Mouse (Mus musculus) neural tube, embryonic 10.5 days (tissue): ENCODE measurements around the gene Hist1h2ai.

ENCODE experiments used
- DNase-seq: peaks from one replicate; pipeline ENCODE4 v3.0.0-alpha.2; 2017; ENCODE audit warnings: low spot score; ENCODE audit errors: extremely low spot score

Gene Hist1h2ai

DNA sequence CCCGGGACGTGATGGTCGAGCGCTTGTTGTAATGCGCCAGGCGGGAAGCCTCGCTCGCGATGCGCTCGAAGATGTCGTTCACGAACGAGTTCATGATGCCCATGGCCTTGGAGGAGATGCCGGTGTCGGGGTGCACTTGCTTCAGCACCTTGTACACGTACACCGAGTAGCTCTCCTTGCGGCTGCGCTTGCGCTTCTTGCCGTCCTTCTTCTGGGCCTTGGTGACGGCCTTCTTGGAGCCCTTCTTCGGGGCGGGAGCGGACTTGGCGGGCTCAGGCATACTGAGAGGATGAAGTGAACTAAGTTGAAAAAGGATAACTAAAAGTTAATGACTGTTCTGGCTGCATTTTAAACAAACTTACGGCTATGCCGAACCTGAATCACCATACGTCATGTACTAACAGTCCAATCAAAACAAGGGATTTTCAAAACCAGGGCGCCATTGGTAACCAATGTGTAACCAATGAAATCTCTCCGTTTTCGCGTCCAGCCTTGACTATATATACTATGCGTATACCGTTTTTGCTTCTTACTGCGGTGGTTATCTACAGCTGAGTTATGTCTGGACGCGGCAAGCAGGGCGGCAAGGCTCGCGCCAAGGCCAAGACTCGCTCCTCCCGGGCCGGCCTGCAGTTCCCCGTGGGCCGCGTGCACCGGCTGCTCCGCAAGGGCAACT is at the start of gene Hist1h2ai, which contains the start of gene Hist1h2bl:
Gene Hist1h2ai (plus strand): TSS at position 559 of the 676 bp plus-strand sequence.
Gene Hist1h2bl (minus strand): TSS at position 280 of the 676 bp plus-strand sequence.
- peak; percentile 76 for DNase-seq

GRCm38 (mm10) chr13:21677305-21677704 is 38.9 kb upstream of the Hist1h2ai start, which contains the start of gene Olfr1360:
TSS of gene Olfr1360 (minus strand) at chr13:21677405.
- DNase-seq: no peak

DNA sequence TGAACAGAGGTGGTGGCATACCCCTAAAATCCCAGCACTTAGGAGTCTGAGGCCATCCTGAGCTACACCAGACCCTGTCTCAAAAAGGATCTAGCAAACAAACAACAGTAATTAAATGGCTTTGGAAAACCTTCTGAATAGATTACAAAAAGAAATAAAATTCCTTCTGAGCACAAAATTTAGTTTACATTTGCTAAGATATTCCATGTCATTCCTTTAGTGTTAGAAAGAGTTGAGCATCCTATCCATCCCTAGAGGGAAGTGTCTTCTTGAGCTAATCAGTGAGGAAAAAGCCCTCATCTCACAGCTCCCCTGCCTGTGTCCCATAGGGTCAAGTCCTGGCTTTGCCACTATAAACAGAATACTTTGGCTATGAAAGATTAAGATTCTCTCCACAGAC is 18.4 kb upstream of the Hist1h2ai start, which contains the start of gene Olfr1359:
Gene Olfr1359 (plus strand): TSS at position 301 of the 400 bp plus-strand sequence.
- no peak for DNase-seq

DNA sequence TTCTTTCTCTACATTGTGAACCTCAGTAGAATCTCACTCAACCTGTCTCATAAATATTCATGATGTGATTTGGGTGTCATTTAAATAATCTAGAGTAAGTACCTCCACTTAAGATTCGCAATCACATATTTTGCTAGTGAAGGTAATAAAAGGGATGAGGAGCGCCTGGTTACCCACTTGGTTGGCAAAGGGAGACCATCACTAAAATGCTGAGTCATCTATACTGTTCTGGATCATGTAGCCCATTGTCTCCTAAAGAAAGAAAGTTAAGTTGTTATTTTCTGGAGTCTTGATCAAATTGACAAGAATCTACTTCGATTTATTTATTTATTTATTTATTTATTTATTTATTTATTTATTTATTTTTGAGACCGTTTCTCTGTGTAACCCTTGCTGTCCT is 9.6 kb upstream of the Hist1h2ai start:
- no peak for DNase-seq

DNA sequence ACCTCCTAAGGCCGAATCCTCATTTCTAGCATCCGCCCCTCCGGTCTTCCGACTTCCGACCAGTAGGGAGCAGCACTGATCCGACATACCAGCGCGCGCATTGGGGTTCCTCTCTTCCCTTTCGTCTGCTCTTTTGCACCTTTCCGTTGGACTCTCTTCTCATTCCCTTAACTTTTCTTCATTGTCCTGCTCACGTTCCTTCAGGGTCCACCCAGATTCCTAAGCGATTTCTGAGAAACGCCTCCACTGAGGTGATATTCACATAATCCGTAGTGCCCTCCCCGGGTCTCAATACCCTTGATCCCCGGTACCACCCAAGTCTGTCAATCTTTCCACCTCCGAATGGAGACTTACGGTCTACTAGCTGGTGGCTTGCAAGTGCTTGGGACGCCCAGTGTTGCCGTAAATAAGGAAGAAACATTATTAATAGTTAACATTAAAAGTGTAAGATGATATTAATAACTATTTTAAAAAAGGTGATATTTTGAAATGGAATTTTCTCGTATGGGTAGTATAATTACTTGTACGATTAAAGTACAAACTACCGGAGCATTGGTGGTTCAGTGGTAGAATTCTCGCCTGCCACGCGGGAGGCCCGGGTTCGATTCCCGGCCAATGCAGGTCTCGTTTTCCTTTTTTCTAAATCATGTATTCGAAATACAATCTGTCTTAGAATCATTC is 6.1 kb upstream of the Hist1h2ai start:
- DNase-seq: peak; percentile 87

DNA sequence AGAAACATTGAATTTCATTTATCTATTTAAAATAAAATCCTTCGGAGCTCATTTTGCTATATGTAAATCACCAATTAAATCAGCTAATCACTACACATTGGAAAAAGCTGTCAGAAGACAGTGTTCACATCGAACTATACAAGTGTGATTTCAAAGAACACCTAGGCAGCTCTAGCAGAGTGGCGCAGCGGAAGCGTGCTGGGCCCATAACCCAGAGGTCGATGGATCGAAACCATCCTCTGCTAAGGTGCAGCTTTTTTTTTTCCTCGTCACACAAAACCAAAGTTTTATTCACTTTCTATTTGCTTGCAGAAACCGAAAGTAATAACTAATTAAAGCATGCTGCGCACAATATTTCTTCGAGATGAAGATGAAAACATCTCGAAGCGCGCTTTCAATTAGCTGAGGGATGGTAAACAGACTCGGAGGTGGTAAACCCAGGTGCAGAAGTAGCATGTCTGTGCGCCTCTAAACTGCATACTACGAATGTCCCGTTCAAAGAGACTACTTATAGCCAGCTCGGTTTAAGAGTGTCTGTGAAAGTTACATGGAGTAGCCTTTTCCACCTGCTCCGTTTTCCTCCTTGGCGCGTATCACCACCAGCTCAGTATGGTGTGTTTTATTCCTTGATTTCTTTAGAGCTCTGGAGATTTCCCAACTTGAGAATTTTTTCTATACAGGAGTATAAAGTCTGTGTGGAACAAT is 5.2 kb upstream of the Hist1h2ai start:
- peak; percentile 75 for DNase-seq

DNA sequence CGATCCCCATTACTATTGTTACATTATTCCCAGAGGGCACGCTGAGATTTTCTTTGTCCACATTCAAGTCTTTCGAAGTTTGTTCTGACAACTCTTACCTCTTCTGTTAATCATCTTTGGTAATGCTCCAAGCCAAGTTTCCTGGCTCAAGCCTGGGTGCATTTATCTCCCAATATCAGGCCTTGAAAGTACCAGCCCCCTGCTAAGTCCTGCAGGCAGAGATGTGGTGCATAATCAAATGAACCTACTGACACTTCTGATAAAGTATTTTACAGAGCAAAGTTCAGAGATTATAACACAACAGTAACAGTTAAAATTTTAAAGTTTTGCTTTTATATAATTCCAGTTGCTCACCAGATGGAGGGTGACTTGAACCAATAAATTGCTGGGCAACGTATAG is 4.5 kb upstream of the Hist1h2ai start:
- no peak for DNase-seq

GRCm38 (mm10) chr13:21714725-21715124 is 1.5 kb upstream of the Hist1h2ai start:
- peak; percentile 52 for DNase-seq

GRCm38 (mm10) chr13:21715131-21715863 is 925 bp upstream of the Hist1h2ai start:
- DNase-seq: peak; percentile 53

DNA sequence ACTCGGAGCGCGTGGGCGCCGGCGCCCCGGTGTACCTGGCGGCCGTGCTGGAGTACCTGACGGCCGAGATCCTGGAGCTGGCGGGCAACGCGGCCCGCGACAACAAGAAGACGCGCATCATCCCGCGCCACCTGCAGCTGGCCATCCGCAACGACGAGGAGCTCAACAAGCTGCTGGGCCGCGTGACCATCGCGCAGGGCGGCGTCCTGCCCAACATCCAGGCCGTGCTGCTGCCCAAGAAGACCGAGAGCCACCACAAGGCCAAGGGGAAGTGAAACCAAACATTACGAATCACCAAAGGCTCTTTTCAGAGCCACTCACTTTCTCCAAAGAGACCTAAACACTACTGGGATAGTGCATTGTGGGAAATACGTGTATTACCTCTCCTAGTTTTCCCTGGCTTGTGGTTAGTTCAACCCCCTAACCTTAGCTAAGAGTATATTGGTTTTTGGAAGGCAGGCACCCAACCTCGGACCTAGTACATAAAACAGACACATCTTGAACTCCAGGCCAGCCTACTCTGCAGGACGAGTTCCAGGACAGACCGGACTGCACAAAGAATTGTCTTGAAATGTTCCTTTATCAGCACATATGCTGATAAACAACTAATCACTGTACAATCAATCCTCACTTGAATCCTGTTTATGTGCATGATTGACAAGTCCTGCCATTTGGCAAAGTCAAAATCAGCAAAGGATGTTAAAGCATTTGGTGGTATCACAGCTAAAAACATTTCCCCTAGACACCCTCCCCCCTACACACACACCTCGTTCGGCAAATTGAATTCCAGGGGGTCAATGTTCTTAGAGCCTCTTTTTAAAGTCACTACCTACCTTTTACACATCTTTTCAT is 544 bp downstream of the Hist1h2ai start:
- DNase-seq: peak; percentile 63

DNA sequence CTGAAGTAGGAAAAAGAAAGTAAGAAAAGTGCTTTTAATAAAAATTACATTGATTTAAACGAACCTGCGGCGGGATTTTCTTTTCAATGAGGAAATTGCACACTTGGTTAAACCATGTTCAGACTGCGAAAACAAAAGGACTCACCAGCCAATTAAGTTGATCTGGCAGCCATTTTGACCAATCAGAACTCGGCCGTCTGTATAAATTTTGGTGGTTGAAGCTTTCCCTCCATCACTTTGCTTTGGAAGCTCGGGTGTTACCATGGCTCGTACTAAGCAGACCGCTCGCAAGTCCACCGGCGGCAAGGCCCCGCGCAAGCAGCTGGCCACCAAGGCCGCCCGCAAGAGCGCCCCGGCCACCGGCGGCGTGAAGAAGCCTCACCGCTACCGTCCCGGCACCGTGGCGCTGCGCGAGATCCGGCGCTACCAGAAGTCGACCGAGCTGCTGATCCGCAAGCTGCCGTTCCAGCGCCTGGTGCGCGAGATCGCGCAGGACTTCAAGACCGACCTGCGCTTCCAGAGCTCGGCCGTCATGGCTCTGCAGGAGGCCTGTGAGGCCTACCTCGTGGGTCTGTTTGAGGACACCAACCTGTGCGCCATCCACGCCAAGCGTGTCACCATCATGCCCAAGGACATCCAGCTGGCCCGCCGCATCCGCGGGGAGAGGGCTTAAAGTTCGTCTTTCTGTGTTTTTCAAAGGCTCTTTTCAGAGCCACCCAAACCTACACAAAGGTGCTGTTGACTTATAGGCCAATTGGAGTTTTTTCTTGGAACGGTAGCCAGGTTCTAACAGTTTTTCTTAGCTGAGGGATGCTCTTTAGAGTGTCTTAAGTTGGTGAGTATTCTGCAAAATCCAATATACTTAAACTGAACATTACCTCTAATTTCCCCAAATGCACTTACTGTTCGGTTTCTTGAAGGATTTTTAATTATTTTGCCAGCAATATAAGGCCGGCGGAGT is 1.5 kb downstream of the Hist1h2ai start, which contains the start of gene Hist1h3h:
Gene Hist1h3h (plus strand): TSS at position 263 of the 961 bp plus-strand sequence.
- DNase-seq: peak; percentile 85

GRCm38 (mm10) chr13:21718381-21719080 is 2.3 kb downstream of the Hist1h2ai start:
- DNase-seq: peak; percentile 45

DNA sequence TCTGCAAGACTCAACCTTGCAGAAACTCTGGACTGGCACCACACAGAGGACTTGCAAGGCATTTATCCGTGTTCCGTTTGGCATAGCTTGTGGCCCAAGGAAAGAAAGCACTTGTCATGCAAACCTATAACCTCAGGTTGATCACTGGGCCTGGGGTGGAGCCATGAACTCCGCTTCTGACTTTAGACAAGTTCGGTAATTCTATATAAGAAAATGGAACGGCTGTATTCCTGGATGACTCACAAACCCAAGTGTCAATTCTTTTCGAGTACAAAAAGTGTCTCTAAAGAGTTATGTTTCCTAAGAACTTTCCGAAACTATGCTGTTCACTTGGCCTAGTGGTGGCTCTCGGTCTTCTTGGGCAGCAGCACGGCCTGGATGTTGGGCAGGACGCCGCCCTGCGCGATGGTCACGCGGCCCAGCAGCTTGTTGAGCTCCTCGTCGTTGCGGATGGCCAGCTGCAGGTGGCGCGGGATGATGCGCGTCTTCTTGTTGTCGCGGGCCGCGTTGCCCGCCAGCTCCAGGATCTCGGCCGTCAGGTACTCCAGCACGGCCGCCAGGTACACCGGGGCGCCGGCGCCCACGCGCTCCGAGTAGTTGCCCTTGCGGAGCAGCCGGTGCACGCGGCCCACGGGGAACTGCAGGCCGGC is 5.0 kb downstream of the Hist1h2ai start:
- DNase-seq: peak; percentile 37

DNA sequence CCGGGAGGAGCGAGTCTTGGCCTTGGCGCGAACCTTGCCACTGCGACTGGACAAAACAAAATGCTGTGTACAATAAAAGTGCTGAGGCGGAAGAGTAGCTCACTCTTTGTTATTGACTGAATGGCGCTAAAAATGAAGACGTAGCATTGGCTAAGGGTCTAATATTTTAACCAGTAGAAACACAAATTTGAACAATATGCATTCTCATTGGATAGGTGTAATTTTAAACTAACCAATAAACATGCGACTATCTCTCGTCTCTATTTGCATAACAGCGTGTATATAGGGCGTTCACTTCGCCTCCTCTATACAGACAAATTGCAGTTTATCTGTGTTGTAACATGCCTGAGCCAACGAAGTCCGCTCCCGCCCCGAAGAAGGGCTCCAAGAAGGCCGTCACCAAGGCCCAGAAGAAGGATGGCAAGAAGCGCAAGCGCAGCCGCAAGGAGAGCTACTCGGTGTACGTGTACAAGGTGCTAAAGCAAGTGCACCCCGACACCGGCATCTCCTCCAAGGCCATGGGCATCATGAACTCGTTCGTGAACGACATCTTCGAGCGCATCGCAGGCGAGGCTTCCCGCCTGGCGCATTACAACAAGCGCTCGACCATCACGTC is 5.6 kb downstream of the Hist1h2ai start, which contains the start of gene Hist1h2bm:
Gene Hist1h2bm (plus strand): TSS at position 288 of the 616 bp plus-strand sequence.
- peak; percentile 79 for DNase-seq

DNA sequence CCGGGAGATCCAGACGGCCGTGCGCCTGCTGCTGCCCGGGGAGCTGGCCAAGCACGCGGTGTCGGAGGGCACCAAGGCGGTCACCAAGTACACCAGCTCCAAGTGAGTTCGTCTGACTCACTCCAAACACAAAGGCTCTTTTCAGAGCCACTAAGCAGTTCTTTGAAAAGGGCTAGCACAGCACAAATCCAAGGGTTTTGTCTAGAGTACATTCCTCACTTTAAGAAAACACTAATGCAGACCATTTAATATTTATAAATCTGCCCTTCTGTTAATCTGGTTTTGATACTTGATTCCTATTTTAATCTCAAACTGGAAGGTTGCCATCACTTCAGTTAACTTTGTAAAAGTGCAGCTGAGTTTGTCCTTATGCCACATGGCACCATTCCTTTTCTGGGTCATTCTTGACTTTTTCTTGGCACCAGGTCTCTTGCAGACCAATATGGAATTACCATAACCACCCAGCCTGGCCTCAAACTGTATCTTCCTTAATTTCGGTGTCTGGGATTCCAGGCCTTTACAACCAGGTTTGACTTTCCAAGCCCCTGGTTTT is 6.2 kb downstream of the Hist1h2ai start:
- peak; percentile 36 for DNase-seq

- peak; percentile 32 for DNase-seq
Measured at GRCm38 (mm10) chr13:21722993-21723836, 7.0 kb downstream of the Hist1h2ai start.
